Mouse (Mus musculus) liver, embryonic 14.5 days (tissue): ENCODE measurements around the gene Mixl1. TPM values are rescaled to one million over a fixed set of nuclear protein-coding genes. Genes with fewer than 3 reads are reported as not detected.

Source experiments
- ATAC-seq: fragments of 200-750 bp; cut with Nextera tagmentation; 2 replicates; pipeline ENCODE4 v1.8.0; 2017; ENCODE audit warnings: moderate number of reproducible peaks, mild to moderate bottlenecking, moderate library complexity; ENCODE audit not compliant: insufficient read depth
- DNase-seq, 3 experiments: peaks; one replicate each; pipeline ENCODE4 v3.0.0-alpha.2; 2012 to 2013; ENCODE audit warnings: low read depth in 3 of 3, low spot score in 3 of 3
- H3K27ac ChIP-seq: fragments of 300-500 bp; sonication (generic); 2 replicates; pipeline ENCODE4 v1.5.1; 2014; ENCODE audit warnings: moderate library complexity, mild to moderate bottlenecking, control low read depth, inconsistent platforms
- H3K27me3 ChIP-seq: fragments of 300-500 bp; sonication (generic); 2 replicates; pipeline ENCODE4 v1.6.1; 2014; ENCODE audit warnings: mild to moderate bottlenecking, low read length, moderate library complexity; ENCODE audit not compliant: control insufficient read depth, insufficient read depth
- H3K36me3 ChIP-seq: fragments of 300-500 bp; sonication (generic); replicated peaks from 2 replicates; pipeline ENCODE4 v1.6.1; 2014; ENCODE audit warnings: low read depth; ENCODE audit not compliant: control insufficient read depth, insufficient read depth
- H3K4me1 ChIP-seq, 2 experiments: fragments of 200-500 bp in 1 of 2; fragments of 300-500 bp in 1 of 2; sonication (generic) in 1 of 2; replicated peaks; 2 replicates each; pipeline ENCODE4 v1.6.1; 2012 to 2014; ENCODE audit warnings: antibody characterized with exemption in 1 of 2, inconsistent platforms in 1 of 2, low read length in 1 of 2; ENCODE audit not compliant: control insufficient read depth in 2 of 2, insufficient read depth in 2 of 2
- H3K4me2 ChIP-seq: fragments of 300-500 bp; sonication (generic); 2 replicates; pipeline ENCODE4 v1.6.1; 2014; ENCODE audit warnings: low read depth, mild to moderate bottlenecking, control low read depth, moderate library complexity
- H3K4me3 ChIP-seq, 2 experiments: fragments of 200-500 bp in 1 of 2; fragments of 300-500 bp in 1 of 2; sonication (generic) in 1 of 2; 2 replicates each; pipeline ENCODE4 v1.5.1; 2012 to 2014; ENCODE audit warnings: low read depth in 2 of 2, low read length in 2 of 2, mild to moderate bottlenecking in 2 of 2, control low read depth in 1 of 2, inconsistent platforms in 1 of 2, moderate library complexity in 1 of 2; ENCODE audit not compliant: insufficient read depth in 1 of 2
- H3K9ac ChIP-seq: fragments of 300-500 bp; sonication (generic); replicated peaks from 2 replicates; pipeline ENCODE4 v1.6.1; 2014; ENCODE audit warnings: mild to moderate bottlenecking, control low read depth, moderate library complexity
- H3K9me3 ChIP-seq: fragments of 300-500 bp; sonication (generic); 2 replicates; pipeline ENCODE4 v1.6.1; 2016; ENCODE audit warnings: low read length, mixed read lengths; ENCODE audit not compliant: control insufficient read depth
- CTCF ChIP-seq: IDR thresholded peaks from 2 replicates; pipeline ENCODE4 v1.5.1; 2016; ENCODE audit warnings: antibody characterized with exemption, low read depth, control low read depth
- EP300 ChIP-seq: IDR thresholded peaks from 2 replicates; pipeline ENCODE4 v1.6.1; 2016; ENCODE audit warnings: antibody characterized with exemption, low read depth
- WGBS: fragments of 180-500 bp; shearing (Covaris S2); extraction: QIAGEN DNeasy Blood & Tissue Kit; methylation state at CpG from one replicate; pipeline ENCODE4 v1.1.7; 2014; ENCODE audit not compliant: insufficient replicate concordance; 5-methylcytosine and 5-hydroxymethylcytosine counted together
- polyA plus RNA-seq, 2 experiments: library from polyadenylated mRNA; depleted of rRNA in 1 of 2; stranded (reverse) in 1 of 2; unstranded in 1 of 2; fragments of >200 nt; fragmentation: Nextera tagmentation in 1 of 2; extraction: Ambion mirVana in 1 of 2; gene quantifications; 2 replicates each; pipeline versions ENCODE4 v1.2.1 to v1.2.3; 2012 to 2014

Gene Mixl1
- polyA plus RNA-seq, 2 experiments, result 0.18 TPM

GRCm38 (mm10) chr1:180707813-180708212 is 11.0 kb upstream of the Mixl1 start:
- TF ChIP-seq CTCF (no peak), EP300 (no peak)

GRCm38 (mm10) chr1:180707368-180707767 is 10.5 kb upstream of the Mixl1 start:
- no peak for TF ChIP-seq EP300
- no peak for TF ChIP-seq CTCF
- Histone ChIP-seq H3K9ac (no peak overlapping the region), H3K4me1 (peaks cover 3 to 8% of the 10 kb centered on the region in 2 experiments; a peak in 3 of 4 replicates), H3K4me2 (no peak overlapping the region), H3K27me3 (no peaks in the 10 kb centered on the region), H3K27ac (no peak overlapping the region), H3K9me3 (no peaks in the 10 kb centered on the region), H3K36me3 (no peaks in the 10 kb centered on the region), H3K4me3 (no peak overlapping the region)
- DNase-seq, result no peak
- ATAC-seq, result 0 out of 2 replicates have a peak, but pooled peaks have one; percentile 2
- 27% methylated on average over 3 of the region's 3 CpGs for WGBS

More at GRCm38 (mm10) chr1:180707813-180708212, 11.0 kb upstream of the Mixl1 start:
- Histone ChIP-seq H3K4me2 (no peak overlapping the region), H3K9me3 (no peaks in the 10 kb centered on the region), H3K27me3 (no peaks in the 10 kb centered on the region), H3K36me3 (no peaks in the 10 kb centered on the region), H3K27ac (no peak overlapping the region), H3K4me3 (no peak overlapping the region), H3K9ac (no peak overlapping the region), H3K4me1 (peaks cover 3 to 8% of the 10 kb centered on the region in 2 experiments; a peak in 3 of 4 replicates)
- ATAC-seq (peak; percentile 49; the same call in 1 of the 2 replicates), DNase-seq (no peak)
- 49% methylated on average over 3 of the region's 3 CpGs for WGBS

- no peak overlapping the region for H3K4me2 ChIP-seq
- 34% methylated on average over 6 of the region's 6 CpGs for WGBS
- TF ChIP-seq CTCF (no peak), EP300 (no peak)
- H3K27me3 ChIP-seq, result peaks cover 9% of the 10 kb centered on the region
- H3K9me3 ChIP-seq, result no peaks in the 10 kb centered on the region
- no peak overlapping the region for H3K27ac ChIP-seq
- no peaks in the 10 kb centered on the region; a peak in 2 of 4 replicates for H3K4me1 ChIP-seq
- H3K4me3 ChIP-seq, result no peak overlapping the region
- H3K9ac ChIP-seq, result no peak overlapping the region
- no peak for DNase-seq
- H3K36me3 ChIP-seq, result no peaks in the 10 kb centered on the region
- ATAC-seq, result no peak
Observed at GRCm38 (mm10) chr1:180703400-180703799, 6.6 kb upstream of the Mixl1 start.

- peaks cover 43% of the 10 kb centered on the region for H3K27me3 ChIP-seq
- no peak overlapping the region for H3K4me3 ChIP-seq
- no peak overlapping the region for H3K4me2 ChIP-seq
Observed at GRCm38 (mm10) chr1:180698063-180698462, 1.2 kb upstream of the Mixl1 start.

GRCm38 (mm10) chr1:180691284-180691683 is 5.5 kb downstream of the Mixl1 start:
- H3K4me2 ChIP-seq, result no peak overlapping the region
- no peak for TF ChIP-seq EP300
- no peak for TF ChIP-seq CTCF

More at GRCm38 (mm10) chr1:180698063-180698462, 1.2 kb upstream of the Mixl1 start:
- no peak overlapping the region for H3K9ac ChIP-seq
- no peaks in the 10 kb centered on the region for H3K9me3 ChIP-seq
- WGBS, result 27% methylated on average over 5 of the region's 5 CpGs
- no peak for DNase-seq
- TF ChIP-seq CTCF, result no peak
- TF ChIP-seq EP300, result no peak
- no peak for ATAC-seq
- 0 out of 4 replicates have a peak, but pooled peaks cover 0 to 2% of the 10 kb centered on the region in 2 experiments for H3K4me1 ChIP-seq
- H3K36me3 ChIP-seq, result no peaks in the 10 kb centered on the region
- H3K27ac ChIP-seq, result no peak overlapping the region

More at GRCm38 (mm10) chr1:180691284-180691683, 5.5 kb downstream of the Mixl1 start:
- Histone ChIP-seq H3K9ac (no peak overlapping the region), H3K9me3 (no peaks in the 10 kb centered on the region), H3K4me1 (no peaks in the 10 kb centered on the region), H3K27ac (no peak overlapping the region), H3K27me3 (peaks cover 15% of the 10 kb centered on the region), H3K36me3 (peaks cover 25% of the 10 kb centered on the region), H3K4me3 (no peak overlapping the region)
- ATAC-seq, result no peak
- 79% methylated on average over 7 of the region's 7 CpGs for WGBS
- DNase-seq, result no peak

Other genes starting within 250 kb of the Mixl1 start
- gene Stum, start 213.5 kb downstream of the Mixl1 start, polyA plus RNA-seq (2012; rRNA removed), result 0.04 TPM in 1 of 2 replicates, not detected in the other
- not detected in 2 replicates for gene Stum, start 213.5 kb downstream of the Mixl1 start, polyA plus RNA-seq (2014; fragmentation: Nextera tagmentation; extraction: Ambion mirVana)
- gene Parp1, start 128.1 kb downstream of the Mixl1 start, polyA plus RNA-seq (2012; rRNA removed), result 29.6 and 47.3 TPM in 2 replicates
- 47.7 and 54.9 TPM in 2 replicates for gene Parp1, start 128.1 kb downstream of the Mixl1 start, polyA plus RNA-seq (2014; fragmentation: Nextera tagmentation; extraction: Ambion mirVana)
- 5.4 and 5.8 TPM in 2 replicates for gene Lin9, start 55.9 kb downstream of the Mixl1 start, polyA plus RNA-seq (2012; rRNA removed)
- gene Lin9, start 55.9 kb downstream of the Mixl1 start, polyA plus RNA-seq (2014; fragmentation: Nextera tagmentation; extraction: Ambion mirVana), result 11.2 and 11.4 TPM in 2 replicates
- gene Acbd3, start 29.0 kb upstream of the Mixl1 start, polyA plus RNA-seq (2012; rRNA removed), result 6.4 and 9.8 TPM in 2 replicates
- gene Acbd3, start 29.0 kb upstream of the Mixl1 start, polyA plus RNA-seq (2014; fragmentation: Nextera tagmentation; extraction: Ambion mirVana), result 7.2 and 8.2 TPM in 2 replicates
- gene H3f3a, start 116.9 kb upstream of the Mixl1 start, polyA plus RNA-seq (2012; rRNA removed), result 529 and 1,021 TPM in 2 replicates
- 2,262 and 2,378 TPM in 2 replicates for gene H3f3a, start 116.9 kb upstream of the Mixl1 start, polyA plus RNA-seq (2014; fragmentation: Nextera tagmentation; extraction: Ambion mirVana)
- gene Sde2, start 154.1 kb upstream of the Mixl1 start, polyA plus RNA-seq (2012; rRNA removed), result 11.5 and 15.5 TPM in 2 replicates
- 15.8 and 18.0 TPM in 2 replicates for gene Sde2, start 154.1 kb upstream of the Mixl1 start, polyA plus RNA-seq (2014; fragmentation: Nextera tagmentation; extraction: Ambion mirVana)
- gene Lefty2, start 196.1 kb upstream of the Mixl1 start, polyA plus RNA-seq (2012; rRNA removed), result not detected in 2 replicates
- not detected in 2 replicates for gene Lefty2, start 196.1 kb upstream of the Mixl1 start, polyA plus RNA-seq (2014; fragmentation: Nextera tagmentation; extraction: Ambion mirVana)
- 47.9 and 52.0 TPM in 2 replicates for gene Pycr2, start 207.3 kb upstream of the Mixl1 start, polyA plus RNA-seq (2012; rRNA removed)
- gene Pycr2, start 207.3 kb upstream of the Mixl1 start, polyA plus RNA-seq (2014; fragmentation: Nextera tagmentation; extraction: Ambion mirVana), result 84.6 and 94.7 TPM in 2 replicates
- gene Lefty1, start 238.0 kb upstream of the Mixl1 start, polyA plus RNA-seq (2012; rRNA removed), result 9.2 and 9.5 TPM in 2 replicates
- 4.9 and 5.6 TPM in 2 replicates for gene Lefty1, start 238.0 kb upstream of the Mixl1 start, polyA plus RNA-seq (2014; fragmentation: Nextera tagmentation; extraction: Ambion mirVana)
- 6.8 and 7.2 TPM in 2 replicates for gene Tmem63a, start 245.3 kb upstream of the Mixl1 start, polyA plus RNA-seq (2012; rRNA removed)
- 4.3 and 4.6 TPM in 2 replicates for gene Tmem63a, start 245.3 kb upstream of the Mixl1 start, polyA plus RNA-seq (2014; fragmentation: Nextera tagmentation; extraction: Ambion mirVana)